Mouse (Mus musculus) liver, embryonic 14.5 days (tissue): ENCODE measurements around the gene Snx3. TPM values are rescaled to one million over a fixed set of nuclear protein-coding genes. Genes with fewer than 3 reads are reported as not detected.
A peak's percentile ranks its signal among the peaks of the same experiment; 100 is the strongest.

ENCODE experiments used
- ATAC-seq: fragments of 200-750 bp; cut with Nextera tagmentation; 2 replicates; pipeline ENCODE4 v1.8.0; 2017; ENCODE audit warnings: moderate number of reproducible peaks, mild to moderate bottlenecking, moderate library complexity; ENCODE audit not compliant: insufficient read depth
- DNase-seq, 3 experiments: peaks; one replicate each; pipeline ENCODE4 v3.0.0-alpha.2; 2012 to 2013; ENCODE audit warnings: low read depth in 3 of 3, low spot score in 3 of 3
- H3K27ac ChIP-seq: fragments of 300-500 bp; sonication (generic); 2 replicates; pipeline ENCODE4 v1.5.1; 2014; ENCODE audit warnings: moderate library complexity, mild to moderate bottlenecking, control low read depth, inconsistent platforms
- H3K27me3 ChIP-seq: fragments of 300-500 bp; sonication (generic); 2 replicates; pipeline ENCODE4 v1.6.1; 2014; ENCODE audit warnings: mild to moderate bottlenecking, low read length, moderate library complexity; ENCODE audit not compliant: control insufficient read depth, insufficient read depth
- H3K36me3 ChIP-seq: fragments of 300-500 bp; sonication (generic); replicated peaks from 2 replicates; pipeline ENCODE4 v1.6.1; 2014; ENCODE audit warnings: low read depth; ENCODE audit not compliant: control insufficient read depth, insufficient read depth
- H3K4me1 ChIP-seq, 2 experiments: fragments of 200-500 bp in 1 of 2; fragments of 300-500 bp in 1 of 2; sonication (generic) in 1 of 2; replicated peaks; 2 replicates each; pipeline ENCODE4 v1.6.1; 2012 to 2014; ENCODE audit warnings: antibody characterized with exemption in 1 of 2, inconsistent platforms in 1 of 2, low read length in 1 of 2; ENCODE audit not compliant: control insufficient read depth in 2 of 2, insufficient read depth in 2 of 2
- H3K4me2 ChIP-seq: fragments of 300-500 bp; sonication (generic); 2 replicates; pipeline ENCODE4 v1.6.1; 2014; ENCODE audit warnings: low read depth, mild to moderate bottlenecking, control low read depth, moderate library complexity
- H3K4me3 ChIP-seq, 2 experiments: fragments of 200-500 bp in 1 of 2; fragments of 300-500 bp in 1 of 2; sonication (generic) in 1 of 2; 2 replicates each; pipeline ENCODE4 v1.5.1; 2012 to 2014; ENCODE audit warnings: low read depth in 2 of 2, low read length in 2 of 2, mild to moderate bottlenecking in 2 of 2, control low read depth in 1 of 2, inconsistent platforms in 1 of 2, moderate library complexity in 1 of 2; ENCODE audit not compliant: insufficient read depth in 1 of 2
- H3K9ac ChIP-seq: fragments of 300-500 bp; sonication (generic); replicated peaks from 2 replicates; pipeline ENCODE4 v1.6.1; 2014; ENCODE audit warnings: mild to moderate bottlenecking, control low read depth, moderate library complexity
- H3K9me3 ChIP-seq: fragments of 300-500 bp; sonication (generic); 2 replicates; pipeline ENCODE4 v1.6.1; 2016; ENCODE audit warnings: low read length, mixed read lengths; ENCODE audit not compliant: control insufficient read depth
- CTCF ChIP-seq: IDR thresholded peaks from 2 replicates; pipeline ENCODE4 v1.5.1; 2016; ENCODE audit warnings: antibody characterized with exemption, low read depth, control low read depth
- EP300 ChIP-seq: IDR thresholded peaks from 2 replicates; pipeline ENCODE4 v1.6.1; 2016; ENCODE audit warnings: antibody characterized with exemption, low read depth
- WGBS: fragments of 180-500 bp; shearing (Covaris S2); extraction: QIAGEN DNeasy Blood & Tissue Kit; methylation state at CpG from one replicate; pipeline ENCODE4 v1.1.7; 2014; ENCODE audit not compliant: insufficient replicate concordance; 5-methylcytosine and 5-hydroxymethylcytosine counted together
- polyA plus RNA-seq, 2 experiments: library from polyadenylated mRNA; depleted of rRNA in 1 of 2; stranded (reverse) in 1 of 2; unstranded in 1 of 2; fragments of >200 nt; fragmentation: Nextera tagmentation in 1 of 2; extraction: Ambion mirVana in 1 of 2; gene quantifications; 2 replicates each; pipeline versions ENCODE4 v1.2.1 to v1.2.3; 2012 to 2014

Gene Snx3
- polyA plus RNA-seq, 2 experiments = 186 to 208 TPM

DNA sequence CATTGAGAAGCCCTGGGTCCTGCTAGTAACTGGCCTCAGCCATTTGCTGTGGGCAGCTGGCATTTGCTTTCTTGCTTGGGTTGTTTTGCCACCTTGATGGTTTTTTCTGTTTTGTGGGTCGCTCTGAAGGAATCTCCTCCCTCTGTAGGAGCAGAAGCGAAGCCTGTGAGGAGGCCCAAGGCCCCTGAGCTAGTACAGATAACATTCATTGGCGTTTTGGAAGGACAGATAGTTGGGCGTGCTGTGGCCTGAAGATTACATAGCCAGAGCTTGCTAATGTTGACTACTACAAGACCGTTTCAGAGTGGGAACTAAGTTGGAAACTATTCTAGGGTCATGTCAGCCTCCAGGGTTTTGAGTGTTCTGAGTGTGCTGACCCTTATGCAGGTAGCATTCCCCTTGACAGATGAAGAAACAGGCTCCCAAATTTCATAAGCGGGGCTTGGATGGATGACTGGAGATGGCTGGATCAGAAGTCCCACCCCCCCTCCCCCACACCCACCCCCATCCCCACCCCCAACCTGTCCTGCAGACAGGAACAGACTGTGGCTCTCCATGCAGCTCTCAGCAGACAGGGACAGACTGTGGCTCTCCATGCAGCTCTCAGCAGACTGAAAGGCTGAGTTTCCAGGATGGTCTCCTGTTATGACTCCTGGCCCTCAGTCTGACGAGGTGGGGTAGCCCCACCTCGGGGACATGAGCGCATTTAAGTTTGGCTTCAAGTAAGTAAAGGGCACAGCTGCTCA lies 35.9 kb downstream of the Snx3 start:
- WGBS = 26% methylated on average over 9 of the region's 9 CpGs
- Histone ChIP-seq H3K4me1 (peaks cover 63 to 68% of the 10 kb centered on the region in 2 experiments), H3K9ac (peak overlapping the region; percentile 61), H3K36me3 (peaks cover 25% of the 10 kb centered on the region), H3K27ac (peak overlapping the region; percentile 95), H3K4me3 (peak overlapping the region; percentile 14 to 25), H3K9me3 (no peaks in the 10 kb centered on the region), H3K4me2 (peak overlapping the region; percentile 67), H3K27me3 (no peaks in the 10 kb centered on the region)
- TF ChIP-seq EP300 (peak; percentile 97), CTCF (no peak)
- ATAC-seq (peak; percentile 91), DNase-seq (peak; percentile 84 to 87 (median 86))

DNA sequence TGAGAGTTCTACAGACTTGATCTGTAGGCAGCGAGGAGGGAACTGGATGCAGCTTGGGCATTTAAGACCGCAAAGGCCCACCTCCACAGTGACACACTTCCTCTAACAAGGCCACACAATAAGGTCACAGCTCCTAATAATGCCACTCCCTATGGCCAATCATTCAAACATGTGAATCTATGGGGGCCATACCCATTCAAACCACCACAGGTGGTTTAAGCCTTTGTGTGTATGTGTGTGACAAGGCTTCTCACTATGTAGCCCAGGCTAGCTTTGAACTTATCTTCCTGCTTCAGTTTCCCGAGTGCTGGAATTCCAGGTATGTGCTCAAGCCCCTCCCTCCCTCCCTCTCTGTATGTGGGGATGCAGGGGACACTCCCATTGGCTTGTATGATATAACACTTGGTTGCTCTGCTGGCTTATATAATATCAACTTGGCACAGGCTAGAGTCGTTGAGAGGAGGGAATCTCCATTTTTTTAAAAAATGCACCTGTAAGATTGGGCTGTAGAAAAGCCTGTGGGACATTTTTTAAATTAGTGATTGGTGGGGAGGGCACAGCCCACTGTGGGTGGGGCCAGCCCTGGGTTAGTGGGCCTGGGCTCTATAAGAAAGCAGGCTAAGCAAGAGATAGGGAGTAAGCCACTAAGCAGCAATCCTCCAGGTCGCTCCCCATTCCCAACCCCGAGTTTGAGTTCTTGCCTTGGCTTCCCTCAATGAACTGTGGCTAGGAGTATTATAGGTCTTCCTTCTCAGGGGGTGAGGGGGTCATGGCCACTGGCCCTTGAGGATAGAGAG lies 44.1 kb downstream of the Snx3 start:
- Histone ChIP-seq H3K4me2 (no peak overlapping the region), H3K4me1 (peaks cover 12 to 20% of the 10 kb centered on the region in 2 experiments), H3K4me3 (no peak overlapping the region), H3K36me3 (no peaks in the 10 kb centered on the region), H3K27ac (no peak overlapping the region), H3K27me3 (no peaks in the 10 kb centered on the region), H3K9ac (no peak overlapping the region), H3K9me3 (no peaks in the 10 kb centered on the region)
- 66% methylated on average over 6 of the region's 6 CpGs for WGBS
- peak; percentile 35; the same call in 1 of the 2 replicates for ATAC-seq
- no peak for TF ChIP-seq EP300
- no peak for TF ChIP-seq CTCF
- no peak for DNase-seq

DNA sequence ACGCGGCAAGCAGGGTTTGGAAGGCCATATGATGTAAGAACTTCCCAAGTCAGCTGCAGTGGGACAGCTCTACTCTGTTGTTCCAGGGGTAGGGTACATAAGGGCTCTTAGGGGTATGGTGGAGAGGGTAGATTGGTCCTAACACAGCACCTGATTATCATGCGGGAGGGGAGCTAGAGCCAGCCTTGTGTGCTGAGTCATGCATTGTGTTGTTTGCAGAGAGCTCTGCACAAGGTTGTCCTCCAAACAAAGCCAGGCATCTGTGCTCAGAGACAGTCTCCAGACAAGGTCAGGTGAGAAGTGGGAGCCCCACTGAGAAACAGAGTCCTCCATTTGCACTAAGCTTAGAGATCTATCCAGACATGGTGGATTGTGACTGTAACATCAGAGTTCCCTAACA lies 44.7 kb downstream of the Snx3 start:
- Histone ChIP-seq H3K4me2 (no peak overlapping the region), H3K27ac (no peak overlapping the region), H3K36me3 (no peaks in the 10 kb centered on the region), H3K27me3 (peaks cover 3% of the 10 kb centered on the region; the same call in 1 of the 2 replicates), H3K9ac (no peak overlapping the region), H3K9me3 (no peaks in the 10 kb centered on the region), H3K4me3 (no peak overlapping the region), H3K4me1 (peaks cover 12 to 20% of the 10 kb centered on the region in 2 experiments)
- TF ChIP-seq EP300 = no peak
- TF ChIP-seq CTCF = no peak
- WGBS = 69% methylated on average over 3 of the region's 3 CpGs
- peak; percentile 72 for ATAC-seq
- no peak for DNase-seq

DNA sequence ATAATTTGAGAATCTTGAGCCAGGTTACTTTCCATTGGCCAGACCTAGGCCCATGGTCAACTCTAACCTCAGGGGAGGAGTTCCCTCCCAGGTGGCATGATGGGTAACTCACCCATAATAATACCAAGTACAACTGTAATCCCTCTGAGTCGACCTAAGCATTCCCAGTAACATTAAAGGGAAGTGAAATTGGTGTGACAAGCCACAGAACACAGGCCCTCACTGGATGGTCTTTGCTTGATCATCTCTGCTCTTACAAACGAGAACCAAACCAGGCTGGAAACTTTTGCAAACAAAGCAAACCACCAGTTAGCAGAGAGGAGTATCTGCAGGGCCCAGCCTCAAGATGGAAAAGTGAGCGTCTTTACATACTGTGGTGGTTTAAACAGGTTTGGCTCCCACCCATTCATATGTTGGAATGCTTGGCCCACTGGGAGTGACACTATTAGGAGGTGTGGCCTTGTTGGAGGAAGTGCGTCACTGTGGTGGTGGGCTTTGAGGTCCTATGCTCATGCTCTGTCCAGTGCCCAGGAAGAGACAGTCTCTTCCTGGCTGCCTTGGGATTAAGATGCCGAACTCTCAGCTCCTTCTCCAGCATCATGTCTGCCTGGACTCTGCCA lies 57.9 kb downstream of the Snx3 start:
- TF ChIP-seq EP300 = no peak
- TF ChIP-seq CTCF = no peak

DNA sequence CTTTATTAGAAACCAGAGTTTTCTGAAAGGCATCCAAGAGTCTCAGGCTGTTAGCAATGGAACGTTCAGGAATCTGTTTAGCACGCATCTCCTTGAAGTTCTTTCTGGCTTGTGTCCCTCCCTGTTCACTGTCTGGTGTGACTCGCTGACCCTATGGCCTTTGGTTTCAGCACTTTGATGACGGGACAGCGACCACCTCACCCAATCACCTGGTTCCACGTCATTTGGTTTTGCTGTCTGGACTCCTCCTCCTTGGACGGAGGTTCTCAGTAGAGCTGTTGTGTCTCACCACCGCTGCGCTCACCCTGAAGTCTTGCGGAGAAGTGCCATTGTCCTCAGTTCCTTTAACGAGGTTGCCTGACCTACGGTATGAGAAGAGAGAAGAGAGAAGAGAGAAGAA lies 60.4 kb downstream of the Snx3 start:
- H3K9me3 ChIP-seq = no peaks in the 10 kb centered on the region
- peaks cover 0 to 3% of the 10 kb centered on the region in 2 experiments; a peak in 1 of 4 replicates for H3K4me1 ChIP-seq
- no peak overlapping the region for H3K4me3 ChIP-seq
- no peak overlapping the region for H3K27ac ChIP-seq
- peaks cover 51% of the 10 kb centered on the region for H3K27me3 ChIP-seq
- TF ChIP-seq EP300 = no peak
- TF ChIP-seq CTCF = no peak
- H3K9ac ChIP-seq = no peak overlapping the region
- no peaks in the 10 kb centered on the region for H3K36me3 ChIP-seq
- DNase-seq (peak in 1 of 3 experiments; percentile 35), ATAC-seq (peak; percentile 37; the same call in 1 of the 2 replicates)
- no peak overlapping the region for H3K4me2 ChIP-seq
- 3% methylated on average over 12 of the region's 12 CpGs for WGBS

More for the DNA sequence above, 57.9 kb downstream of the Snx3 start:
- Histone ChIP-seq H3K4me3 (no peak overlapping the region), H3K9me3 (no peaks in the 10 kb centered on the region), H3K4me1 (peaks cover 0 to 3% of the 10 kb centered on the region in 2 experiments; a peak in 1 of 4 replicates), H3K27ac (no peak overlapping the region), H3K36me3 (no peaks in the 10 kb centered on the region), H3K9ac (no peak overlapping the region), H3K4me2 (no peak overlapping the region), H3K27me3 (peaks cover 32% of the 10 kb centered on the region)
- no peak for ATAC-seq
- DNase-seq = no peak
- WGBS = 44% methylated on average over 5 of the region's 5 CpGs
